Mouse (Mus musculus) intestine, postnatal 0 days (tissue): ENCODE data around the gene Nle1. TPM values are rescaled to one million over a fixed set of nuclear protein-coding genes. Genes with fewer than 3 reads are reported as not detected.

Source experiments
- ATAC-seq: fragments of 200-750 bp; cut with Nextera tagmentation; 2 replicates; pipeline ENCODE4 v1.8.0; 2017; ENCODE audit warnings: mild to moderate bottlenecking, moderate TSS enrichment, moderate library complexity
- H3K27ac ChIP-seq: fragments of 300-500 bp; sonication (generic); 2 replicates; pipeline ENCODE4 v1.5.1; 2014; ENCODE audit warnings: mild to moderate bottlenecking, low read depth, low read length, moderate library complexity
- H3K27me3 ChIP-seq: fragments of 300-500 bp; sonication (generic); replicated peaks from 2 replicates; pipeline ENCODE4 v1.6.1; 2014; ENCODE audit warnings: low read length, mixed read lengths; ENCODE audit not compliant: control insufficient read depth, insufficient read depth
- H3K36me3 ChIP-seq: fragments of 300-500 bp; sonication (generic); 2 replicates; pipeline ENCODE4 v1.6.1; 2014; ENCODE audit warnings: mild to moderate bottlenecking, moderate library complexity; ENCODE audit not compliant: control insufficient read depth, insufficient read depth
- H3K4me1 ChIP-seq: fragments of 300-500 bp; sonication (generic); replicated peaks from 2 replicates; pipeline ENCODE4 v1.6.1; 2014; ENCODE audit warnings: antibody characterized with exemption, low read length, mixed read lengths; ENCODE audit not compliant: control insufficient read depth, insufficient read depth
- H3K4me2 ChIP-seq: fragments of 300-500 bp; sonication (generic); replicated peaks from 2 replicates; pipeline ENCODE4 v1.6.1; 2014; ENCODE audit warnings: low read depth, mild to moderate bottlenecking, moderate library complexity
- H3K4me3 ChIP-seq: fragments of 300-500 bp; sonication (generic); 2 replicates; pipeline ENCODE4 v1.5.1; 2014; ENCODE audit warnings: low read depth, low read length
- H3K9ac ChIP-seq: fragments of 300-500 bp; sonication (generic); 2 replicates; pipeline ENCODE4 v1.6.1; 2014; ENCODE audit warnings: mild to moderate bottlenecking, low read depth, low read length
- H3K9me3 ChIP-seq: fragments of 300-500 bp; sonication (generic); 2 replicates; pipeline ENCODE4 v1.6.1; 2016; ENCODE audit warnings: mixed run types; ENCODE audit not compliant: control insufficient read depth
- CTCF ChIP-seq: sonication (generic); IDR thresholded peaks from 2 replicates; pipeline ENCODE4 v1.5.1; 2016; ENCODE audit warnings: low read depth, mild to moderate bottlenecking, control low read depth, antibody characterized with exemption, moderate library complexity
- WGBS: fragments of 180-500 bp; shearing (Covaris S2); extraction: QIAGEN DNeasy Blood & Tissue Kit; methylation state at CpG from one replicate; pipeline ENCODE4 v1.1.7; 2014; 5-methylcytosine and 5-hydroxymethylcytosine counted together
- polyA plus RNA-seq: library from polyadenylated mRNA; unstranded; fragments of >200 nt; fragmentation: Nextera tagmentation; extraction: Ambion mirVana; gene quantifications from 2 replicates; pipeline ENCODE4 v1.2.1, GENCODE M21; 2015

Nle1 gene
- polyA plus RNA-seq, 1 experiment from 2014 or later: 8.0 TPM

DNA sequence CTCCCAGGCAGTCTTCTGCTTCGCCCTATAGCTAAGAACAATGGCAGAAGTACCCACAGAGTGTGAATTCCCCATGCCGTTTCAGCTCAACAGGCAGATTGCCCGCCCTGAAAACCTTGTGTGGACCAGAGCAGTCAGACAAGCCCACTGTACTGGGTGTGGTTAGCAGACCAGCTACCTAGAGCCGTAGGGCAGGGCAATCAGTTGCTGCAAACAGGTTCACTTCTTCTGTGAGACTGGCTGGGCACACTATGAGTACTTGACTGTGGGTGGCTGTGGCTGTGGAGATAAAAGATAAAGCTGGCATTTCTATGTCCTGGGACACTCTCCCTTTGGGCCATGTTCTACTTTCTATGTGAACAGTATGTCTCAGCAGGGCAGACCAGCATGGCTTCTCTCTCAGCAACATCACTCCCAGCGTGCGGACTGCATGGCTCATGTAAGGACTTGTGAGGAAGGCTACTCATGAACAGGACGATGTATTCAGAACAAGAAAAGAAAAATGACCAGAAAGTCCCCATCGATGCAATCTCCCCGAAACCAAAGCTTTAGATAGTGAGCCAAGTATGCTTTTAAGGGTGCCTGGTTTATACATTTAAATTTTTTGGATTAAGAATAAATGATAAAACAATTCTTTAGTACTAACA, 52.8 kb downstream of the Nle1 start:
- H3K27ac ChIP-seq: no peak overlapping the region
- no peak for TF ChIP-seq CTCF
- ATAC-seq: no peak
- H3K9me3 ChIP-seq: no peaks in the 10 kb centered on the region
- no peak overlapping the region for H3K9ac ChIP-seq
- no peaks in the 10 kb centered on the region for H3K36me3 ChIP-seq
- H3K4me2 ChIP-seq: no peak overlapping the region
- no peaks in the 10 kb centered on the region for H3K4me1 ChIP-seq
- 73% methylated on average over 9 of the region's 9 CpGs for WGBS
- no peak overlapping the region for H3K4me3 ChIP-seq
- H3K27me3 ChIP-seq: no peaks in the 10 kb centered on the region

DNA sequence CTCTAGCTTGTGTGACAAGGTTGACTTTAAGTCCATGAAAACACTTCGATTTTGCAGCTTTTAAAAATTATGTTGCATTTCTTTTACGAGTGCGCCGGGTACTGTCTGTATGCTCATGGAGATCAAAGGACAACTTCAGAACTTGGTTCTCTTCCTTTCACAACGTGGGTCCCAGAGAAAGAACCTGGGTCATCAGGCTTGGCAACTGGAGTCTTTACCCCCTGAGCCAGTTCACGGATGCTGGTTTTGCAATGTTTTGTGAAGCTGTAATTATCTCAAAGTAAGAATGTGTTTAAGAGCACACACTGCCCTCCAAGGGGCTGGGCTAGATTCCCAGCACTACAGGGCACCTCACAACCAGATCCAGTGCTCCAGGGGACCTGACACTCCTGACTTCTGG, 54.1 kb downstream of the Nle1 start:
- no peak for TF ChIP-seq CTCF
- Histone ChIP-seq H3K27ac (no peak overlapping the region), H3K9me3 (no peaks in the 10 kb centered on the region), H3K4me3 (no peak overlapping the region), H3K4me1 (no peaks in the 10 kb centered on the region), H3K36me3 (no peaks in the 10 kb centered on the region), H3K9ac (no peak overlapping the region), H3K27me3 (no peaks in the 10 kb centered on the region), H3K4me2 (no peak overlapping the region)
- 81% methylated on average over 6 of the region's 6 CpGs for WGBS
- ATAC-seq: no peak

DNA sequence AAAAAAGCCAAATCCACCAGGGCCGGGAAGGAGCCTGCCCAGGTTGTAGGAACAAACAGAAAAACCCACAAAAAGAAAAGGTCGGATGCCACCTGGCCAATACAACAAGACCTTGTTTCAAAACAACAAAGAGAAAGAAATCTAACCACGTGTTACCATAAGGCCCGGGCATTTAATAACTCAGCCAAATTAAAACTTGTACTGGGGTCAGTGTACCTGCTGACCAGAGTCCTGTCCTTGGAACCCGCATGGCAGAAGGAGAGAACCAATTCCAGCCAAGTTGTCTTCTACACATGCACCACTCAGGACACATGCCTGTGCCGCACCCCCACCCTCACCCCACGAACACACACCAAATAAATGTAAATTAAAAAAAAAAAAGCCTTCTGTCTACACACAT, 55.3 kb downstream of the Nle1 start:
- Histone ChIP-seq H3K4me3 (no peak overlapping the region), H3K4me1 (no peaks in the 10 kb centered on the region), H3K27me3 (no peaks in the 10 kb centered on the region), H3K4me2 (no peak overlapping the region), H3K9ac (no peak overlapping the region), H3K9me3 (no peaks in the 10 kb centered on the region), H3K27ac (no peak overlapping the region), H3K36me3 (no peaks in the 10 kb centered on the region)
- TF ChIP-seq CTCF: no peak
- no peak for ATAC-seq
- 91% methylated on average over 7 of the region's 7 CpGs for WGBS

DNA sequence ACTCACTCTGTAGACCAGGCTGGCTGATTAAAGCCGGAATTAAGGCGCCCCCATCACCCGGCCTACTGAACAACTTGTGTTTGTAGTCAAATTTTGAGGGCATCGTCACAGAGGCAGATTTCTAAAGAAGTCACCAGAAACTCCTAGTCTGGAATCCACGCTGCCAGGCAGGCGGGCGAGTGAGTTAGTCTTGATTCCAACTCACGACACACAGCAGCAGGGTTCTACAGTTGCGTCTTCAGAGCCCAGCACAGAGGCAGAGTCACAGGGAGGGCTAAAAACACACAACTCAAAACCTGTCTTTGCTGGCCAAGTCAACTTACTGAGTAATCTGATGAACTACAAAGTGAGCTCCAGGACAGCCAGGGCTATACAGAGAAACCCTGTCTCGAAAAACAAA, 55.7 kb downstream of the Nle1 start:
- Histone ChIP-seq H3K27ac (no peak overlapping the region), H3K9ac (no peak overlapping the region), H3K4me1 (no peaks in the 10 kb centered on the region), H3K27me3 (no peaks in the 10 kb centered on the region), H3K4me3 (no peak overlapping the region), H3K9me3 (no peaks in the 10 kb centered on the region), H3K36me3 (no peaks in the 10 kb centered on the region), H3K4me2 (no peak overlapping the region)
- ATAC-seq: no peak
- no peak for TF ChIP-seq CTCF
- WGBS: 82% methylated on average over 10 of the region's 10 CpGs

DNA sequence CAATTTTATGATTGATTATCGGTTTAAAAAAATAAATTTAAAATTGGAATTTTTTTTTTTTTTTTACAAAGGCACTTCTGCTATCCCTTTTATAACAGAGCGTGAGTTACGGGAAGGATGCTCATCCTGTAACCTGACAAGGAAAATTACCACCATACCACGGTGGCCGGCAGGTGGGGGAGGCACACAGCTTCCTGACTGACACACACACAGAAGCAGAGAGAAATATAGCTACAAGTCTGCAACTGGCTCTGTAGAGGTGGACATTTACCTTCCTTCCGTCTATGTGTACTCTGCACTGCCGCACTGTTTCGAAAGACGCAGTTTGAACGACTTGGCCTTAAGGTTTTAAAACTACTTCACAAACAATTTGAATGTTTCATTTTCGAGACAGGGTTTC, 56.1 kb downstream of the Nle1 start:
- Histone ChIP-seq H3K9me3 (no peaks in the 10 kb centered on the region), H3K27ac (no peak overlapping the region), H3K4me2 (no peak overlapping the region), H3K36me3 (no peaks in the 10 kb centered on the region), H3K27me3 (no peaks in the 10 kb centered on the region), H3K9ac (no peak overlapping the region), H3K4me3 (no peak overlapping the region), H3K4me1 (no peaks in the 10 kb centered on the region)
- no peak for ATAC-seq
- 76% methylated on average over 11 of the region's 11 CpGs for WGBS
- no peak for TF ChIP-seq CTCF

Other genes with a start within 250 kb of the Nle1 start
- 0.27 and 0.29 TPM in 2 replicates for gene Cct6b, start 144.1 kb downstream of the Nle1 start, polyA plus RNA-seq
- gene Zfp830, start 144.1 kb downstream of the Nle1 start, polyA plus RNA-seq: 19.5 and 21.1 TPM in 2 replicates
- 8.4 and 9.2 TPM in 2 replicates for gene Lig3, start 127.3 kb downstream of the Nle1 start, polyA plus RNA-seq
- 9.7 and 9.8 TPM in 2 replicates for gene Rffl, start 37.2 kb downstream of the Nle1 start, polyA plus RNA-seq
- 9.1 and 9.7 TPM in 2 replicates for gene Rad51d, start 17.8 kb downstream of the Nle1 start, polyA plus RNA-seq
- gene Fndc8, start 16.3 kb downstream of the Nle1 start, polyA plus RNA-seq: 0.09 and 0.16 TPM in 2 replicates
- gene Unc45b, start 2.1 kb upstream of the Nle1 start, polyA plus RNA-seq: 1.6 and 1.9 TPM in 2 replicates
- 3.7 and 3.9 TPM in 2 replicates for gene Slfn5, start 42.9 kb upstream of the Nle1 start, polyA plus RNA-seq
- gene Slfn9, start 83.4 kb upstream of the Nle1 start, polyA plus RNA-seq: 5.0 and 5.6 TPM in 2 replicates
- gene Slfn8, start 112.4 kb upstream of the Nle1 start, polyA plus RNA-seq: 0.25 and 0.30 TPM in 2 replicates
- 21.0 and 21.5 TPM in 2 replicates for gene Slfn2, start 156.7 kb upstream of the Nle1 start, polyA plus RNA-seq
- gene Slfn1, start 208.4 kb upstream of the Nle1 start, polyA plus RNA-seq: 0.51 and 0.53 TPM in 2 replicates